Mouse (Mus musculus): ENCODE data around the gene Stx11. TPM values are rescaled to one million over a fixed set of nuclear protein-coding genes. Genes with fewer than 3 reads are reported as not detected.

Stx11 gene
- total RNA-seq, 2 experiments from 2014 or later, result 1.7 to 3.8 TPM

- DNase-seq (ENCODE audit: low spot score in 2 of 2), result no peak
Observed at GRCm38 (mm10) chr10:12916376-12916775, 47.7 kb downstream of the Stx11 start.

GRCm38 (mm10) chr10:12915826-12916225, 48.3 kb downstream of the Stx11 start:
- no peak for DNase-seq (ENCODE audit: low spot score in 2 of 2)

- no peak for DNase-seq (ENCODE audit: low spot score in 2 of 2)
Observed at GRCm38 (mm10) chr10:12914203-12914602, 49.9 kb downstream of the Stx11 start.

- peak in 1 of 2 experiments; percentile 17 for DNase-seq (ENCODE audit: low spot score in 2 of 2)
Observed at GRCm38 (mm10) chr10:12911981-12912530, 52.0 kb downstream of the Stx11 start.

- DNase-seq (ENCODE audit: low spot score in 2 of 2), result no peak
Observed at GRCm38 (mm10) chr10:12911451-12911850, 52.6 kb downstream of the Stx11 start.

- DNase-seq (ENCODE audit: low spot score in 2 of 2), result no peak
Observed at GRCm38 (mm10) chr10:12909891-12910290, 54.2 kb downstream of the Stx11 start.

- no peak for DNase-seq (ENCODE audit: low spot score in 2 of 2)
Observed at GRCm38 (mm10) chr10:12909179-12909578, 54.9 kb downstream of the Stx11 start.

GRCm38 (mm10) chr10:12904140-12904528, 60.0 kb downstream of the Stx11 start:
- no peak for DNase-seq (ENCODE audit: low spot score in 2 of 2)

- DNase-seq (ENCODE audit: low spot score in 2 of 2), result no peak
Observed at GRCm38 (mm10) chr10:12903440-12904139, 60.5 kb downstream of the Stx11 start.

GRCm38 (mm10) chr10:12899901-12900300, 64.2 kb downstream of the Stx11 start:
- no peak for DNase-seq (ENCODE audit: low spot score in 2 of 2)

- no peak for DNase-seq (ENCODE audit: low spot score in 2 of 2)
Observed at GRCm38 (mm10) chr10:12893339-12893738, 70.8 kb downstream of the Stx11 start.

GRCm38 (mm10) chr10:12888373-12888772, 75.7 kb downstream of the Stx11 start:
- DNase-seq (ENCODE audit: low spot score in 2 of 2), result no peak

Other genes with a start within 250 kb of the Stx11 start
- 100 to 1,000 TPM in 1 of 2 experiments, 10 to 100 TPM in 1; 95.1 to 101 TPM for gene Utrn, start 94.9 kb downstream of the Stx11 start, total RNA-seq (2021)
- 1 to 10 TPM; 7.1 to 7.9 TPM for gene Sf3b5, start 41.0 kb upstream of the Stx11 start, total RNA-seq (2021)
- gene Plagl1, start 96.2 kb upstream of the Stx11 start, total RNA-seq (2021), result 100 to 1,000 TPM; 563 to 582 TPM
- not detected for gene Zc2hc1b, start 213.7 kb upstream of the Stx11 start, total RNA-seq (2021)
- 10 to 100 TPM; 30.2 to 33.1 TPM for gene Ltv1, start 228.9 kb upstream of the Stx11 start, total RNA-seq (2021)

Measured in gastrocnemius, postnatal 4 days (tissue).